Mouse (Mus musculus): Measurements from ENCODE around the gene Dnah9. TPM values are rescaled to one million over a fixed set of nuclear protein-coding genes. Genes with fewer than 3 reads are reported as not detected.

The Dnah9 gene
- total and polyA plus RNA-seq, 3 experiments, result 0.38 TPM; not detected in 2

DNA sequence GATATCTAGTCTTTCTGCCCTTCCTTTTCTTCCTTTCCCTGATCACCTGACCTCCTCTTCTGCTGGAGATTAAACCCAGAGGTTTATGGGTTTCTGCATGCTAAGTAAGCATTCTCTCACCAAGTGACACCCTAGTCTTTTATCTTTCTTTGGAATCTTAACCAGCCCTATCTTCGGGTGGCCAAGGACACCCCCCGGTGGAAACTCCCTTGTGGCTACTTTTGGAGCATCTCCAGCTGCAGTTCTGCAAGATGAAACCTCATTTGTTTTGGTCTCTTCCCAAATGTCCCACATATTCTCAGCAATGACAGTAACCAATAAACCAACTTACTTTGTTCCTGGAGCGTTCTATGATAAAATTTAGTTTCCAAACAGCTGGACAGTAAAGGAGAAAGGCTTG lies 109.4 kb downstream of the Dnah9 start:
- TF ChIP-seq TAL1 (conservative IDR thresholded peaks at IDR 0.05; ENCODE audit: low read depth, low read length), result no peak
- TF ChIP-seq GATA2 (IDR thresholded peaks at IDR 0.05; ENCODE audit: borderline replicate concordance, low read depth, low read length), result no peak
- no peak for TF ChIP-seq CTCF (IDR thresholded peaks at IDR 0.05; ENCODE audit: low read depth, low read length)
- no peak for TF ChIP-seq POLR2AphosphoS5 (IDR thresholded peaks at IDR 0.05; ENCODE audit: insufficient replicate concordance, low read depth, low read length)
- no peak for TF ChIP-seq GATA1 (IDR thresholded peaks at IDR 0.05; ENCODE audit: borderline replicate concordance, low read length)
- H3K27me3 ChIP-seq (ENCODE audit: insufficient read depth, low read length), result no peaks in the 10 kb centered on the region
- no peaks in the 10 kb centered on the region for H3K36me3 ChIP-seq (replicated peaks)
- ATAC-seq (ENCODE audit: extremely low read depth, insufficient number of reproducible peaks, low FRiP score, poor library complexity, severe bottlenecking), result no peak
- H3K4me3 ChIP-seq (ENCODE audit: low read depth, low read length), result no peak overlapping the region
- no peaks in the 10 kb centered on the region for H3K4me1 ChIP-seq (ENCODE audit: insufficient read depth, low read depth, low read length)
- no peaks in the 10 kb centered on the region for H3K9me3 ChIP-seq (replicated peaks)
- DNase-seq (ENCODE audit: low spot score), result no peak

DNA sequence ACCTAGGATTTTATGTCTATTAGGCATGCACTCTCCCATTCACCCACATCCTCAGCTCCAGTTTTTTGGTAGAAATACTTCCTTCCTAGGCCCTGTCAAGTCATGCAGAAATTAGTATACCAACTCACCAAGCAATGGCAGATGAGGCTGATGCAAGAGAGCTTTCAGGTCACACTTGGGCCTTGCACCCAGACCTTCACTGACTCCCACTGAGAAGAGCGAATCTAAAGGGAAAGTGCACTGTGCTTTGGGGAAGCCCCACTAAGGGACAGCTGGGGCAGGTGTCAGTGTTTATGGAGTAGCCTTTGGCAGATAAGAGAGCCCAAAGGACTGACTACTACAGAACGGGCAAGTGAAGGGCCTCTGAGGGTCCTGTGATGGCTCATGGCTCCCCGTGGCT lies 117.1 kb downstream of the Dnah9 start:
- DNase-seq (ENCODE audit: low spot score), result no peak
- no peak overlapping the region for H3K4me3 ChIP-seq (ENCODE audit: low read depth, low read length)
- no peaks in the 10 kb centered on the region for H3K27me3 ChIP-seq (ENCODE audit: insufficient read depth, low read length)
- H3K36me3 ChIP-seq (replicated peaks), result no peaks in the 10 kb centered on the region
- TF ChIP-seq GATA2 (IDR thresholded peaks at IDR 0.05; ENCODE audit: borderline replicate concordance, low read depth, low read length) (no peak), GATA1 (IDR thresholded peaks at IDR 0.05; ENCODE audit: borderline replicate concordance, low read length) (no peak), TAL1 (conservative IDR thresholded peaks at IDR 0.05; ENCODE audit: low read depth, low read length) (no peak), POLR2AphosphoS5 (IDR thresholded peaks at IDR 0.05; ENCODE audit: insufficient replicate concordance, low read depth, low read length) (no peak), CTCF (IDR thresholded peaks at IDR 0.05; ENCODE audit: low read depth, low read length) (no peak)
- no peak for ATAC-seq (ENCODE audit: extremely low read depth, insufficient number of reproducible peaks, low FRiP score, poor library complexity, severe bottlenecking)
- no peaks in the 10 kb centered on the region for H3K9me3 ChIP-seq (replicated peaks)
- no peaks in the 10 kb centered on the region for H3K4me1 ChIP-seq (ENCODE audit: insufficient read depth, low read depth, low read length)

DNA sequence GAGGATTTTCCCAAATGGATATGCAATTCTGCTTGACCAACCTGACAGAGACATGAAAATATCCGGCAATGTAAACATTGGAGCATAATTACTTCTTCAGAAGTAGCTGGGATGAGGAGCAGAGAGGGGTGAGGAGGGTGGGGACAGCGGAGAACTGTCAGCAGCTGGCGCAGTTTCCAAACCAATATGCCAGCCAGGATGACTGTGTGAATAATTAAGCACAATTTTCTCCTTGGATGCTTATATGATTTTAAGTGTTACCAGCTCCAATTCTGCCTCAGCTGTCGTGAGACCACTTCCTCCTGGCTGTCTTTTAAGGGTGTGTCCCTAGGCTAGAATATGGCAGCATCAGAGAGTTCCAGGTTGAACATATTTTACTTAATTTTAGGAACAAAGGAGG lies 119.2 kb downstream of the Dnah9 start:
- ATAC-seq (ENCODE audit: extremely low read depth, insufficient number of reproducible peaks, low FRiP score, poor library complexity, severe bottlenecking), result no peak
- TF ChIP-seq GATA1 (IDR thresholded peaks at IDR 0.05; ENCODE audit: borderline replicate concordance, low read length), result no peak
- TF ChIP-seq TAL1 (conservative IDR thresholded peaks at IDR 0.05; ENCODE audit: low read depth, low read length), result no peak
- TF ChIP-seq GATA2 (IDR thresholded peaks at IDR 0.05; ENCODE audit: borderline replicate concordance, low read depth, low read length), result no peak
- TF ChIP-seq POLR2AphosphoS5 (IDR thresholded peaks at IDR 0.05; ENCODE audit: insufficient replicate concordance, low read depth, low read length), result no peak
- no peak for TF ChIP-seq CTCF (IDR thresholded peaks at IDR 0.05; ENCODE audit: low read depth, low read length)
- Histone ChIP-seq H3K27me3 (ENCODE audit: insufficient read depth, low read length) (no peaks in the 10 kb centered on the region), H3K4me1 (ENCODE audit: insufficient read depth, low read depth, low read length) (no peaks in the 10 kb centered on the region), H3K36me3 (replicated peaks) (no peaks in the 10 kb centered on the region), H3K4me3 (ENCODE audit: low read depth, low read length) (no peak overlapping the region), H3K9me3 (replicated peaks) (no peaks in the 10 kb centered on the region)
- DNase-seq (ENCODE audit: low spot score), result no peak

DNA sequence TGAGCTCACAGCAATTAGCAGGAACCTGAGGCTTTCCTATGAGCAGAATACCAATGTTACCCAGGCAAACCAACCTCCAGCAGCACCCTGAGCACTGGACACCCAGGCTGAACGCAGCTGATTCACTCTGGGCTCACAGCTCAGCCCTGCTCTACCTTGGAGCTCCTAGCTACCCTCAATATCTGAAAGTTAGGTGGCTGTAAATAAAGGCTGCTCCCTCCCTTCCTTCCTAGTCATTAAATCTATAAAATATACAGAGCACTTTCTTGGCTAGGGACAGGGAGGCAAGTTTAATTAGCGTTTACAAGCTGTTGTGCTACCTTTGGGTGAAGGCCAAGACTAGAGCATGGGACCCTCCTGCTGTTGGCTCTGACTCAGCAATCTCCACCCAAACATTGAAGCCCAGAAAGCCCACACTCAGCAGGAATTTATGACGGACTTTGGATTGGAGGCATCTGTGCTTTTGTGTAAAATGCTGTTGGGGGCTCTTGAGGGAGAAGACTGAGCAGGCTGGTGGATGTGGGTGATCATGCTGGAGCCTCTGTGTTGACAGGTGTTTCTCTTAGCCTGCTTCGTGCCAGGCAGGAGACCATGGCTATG lies 121.7 kb downstream of the Dnah9 start:
- no peaks in the 10 kb centered on the region for H3K9me3 ChIP-seq (replicated peaks)
- ATAC-seq (ENCODE audit: extremely low read depth, insufficient number of reproducible peaks, low FRiP score, poor library complexity, severe bottlenecking) (no peak), DNase-seq (ENCODE audit: low spot score) (no peak)
- H3K36me3 ChIP-seq (replicated peaks), result no peaks in the 10 kb centered on the region
- H3K4me1 ChIP-seq (ENCODE audit: insufficient read depth, low read depth, low read length), result no peaks in the 10 kb centered on the region
- no peaks in the 10 kb centered on the region for H3K27me3 ChIP-seq (ENCODE audit: insufficient read depth, low read length)
- TF ChIP-seq GATA1 (IDR thresholded peaks at IDR 0.05; ENCODE audit: borderline replicate concordance, low read length), result no peak
- TF ChIP-seq TAL1 (conservative IDR thresholded peaks at IDR 0.05; ENCODE audit: low read depth, low read length), result no peak
- TF ChIP-seq GATA2 (IDR thresholded peaks at IDR 0.05; ENCODE audit: borderline replicate concordance, low read depth, low read length), result no peak
- no peak for TF ChIP-seq POLR2AphosphoS5 (IDR thresholded peaks at IDR 0.05; ENCODE audit: insufficient replicate concordance, low read depth, low read length)
- TF ChIP-seq CTCF (IDR thresholded peaks at IDR 0.05; ENCODE audit: low read depth, low read length), result no peak
- H3K4me3 ChIP-seq (ENCODE audit: low read depth, low read length), result no peak overlapping the region

DNA sequence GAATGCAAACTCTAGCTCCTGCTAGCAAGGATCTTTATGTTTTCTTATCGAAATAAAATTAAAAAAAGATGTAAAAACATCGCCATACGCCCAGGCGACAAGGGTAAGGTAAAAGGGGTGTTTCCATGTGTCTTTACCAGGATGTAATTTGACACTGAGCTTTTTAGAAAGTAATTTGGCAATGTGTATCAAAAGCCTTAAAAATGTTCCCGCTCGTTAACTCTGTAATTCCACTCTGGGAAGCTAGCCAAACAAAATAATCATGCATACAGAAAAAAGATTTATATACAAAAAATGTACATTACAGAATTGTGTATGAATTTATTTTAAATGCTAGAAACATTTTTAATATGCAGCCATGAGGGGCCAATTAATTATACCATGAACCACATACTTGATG lies 124.7 kb downstream of the Dnah9 start:
- Histone ChIP-seq H3K27me3 (ENCODE audit: insufficient read depth, low read length) (no peaks in the 10 kb centered on the region), H3K9me3 (replicated peaks) (no peaks in the 10 kb centered on the region), H3K4me1 (ENCODE audit: insufficient read depth, low read depth, low read length) (no peaks in the 10 kb centered on the region), H3K36me3 (replicated peaks) (no peaks in the 10 kb centered on the region), H3K4me3 (ENCODE audit: low read depth, low read length) (no peak overlapping the region)
- DNase-seq (ENCODE audit: low spot score) (no peak), ATAC-seq (ENCODE audit: extremely low read depth, insufficient number of reproducible peaks, low FRiP score, poor library complexity, severe bottlenecking) (no peak)
- no peak for TF ChIP-seq POLR2AphosphoS5 (IDR thresholded peaks at IDR 0.05; ENCODE audit: insufficient replicate concordance, low read depth, low read length)
- no peak for TF ChIP-seq CTCF (IDR thresholded peaks at IDR 0.05; ENCODE audit: low read depth, low read length)
- no peak for TF ChIP-seq GATA1 (IDR thresholded peaks at IDR 0.05; ENCODE audit: borderline replicate concordance, low read length)
- no peak for TF ChIP-seq TAL1 (conservative IDR thresholded peaks at IDR 0.05; ENCODE audit: low read depth, low read length)
- no peak for TF ChIP-seq GATA2 (IDR thresholded peaks at IDR 0.05; ENCODE audit: borderline replicate concordance, low read depth, low read length)

DNA sequence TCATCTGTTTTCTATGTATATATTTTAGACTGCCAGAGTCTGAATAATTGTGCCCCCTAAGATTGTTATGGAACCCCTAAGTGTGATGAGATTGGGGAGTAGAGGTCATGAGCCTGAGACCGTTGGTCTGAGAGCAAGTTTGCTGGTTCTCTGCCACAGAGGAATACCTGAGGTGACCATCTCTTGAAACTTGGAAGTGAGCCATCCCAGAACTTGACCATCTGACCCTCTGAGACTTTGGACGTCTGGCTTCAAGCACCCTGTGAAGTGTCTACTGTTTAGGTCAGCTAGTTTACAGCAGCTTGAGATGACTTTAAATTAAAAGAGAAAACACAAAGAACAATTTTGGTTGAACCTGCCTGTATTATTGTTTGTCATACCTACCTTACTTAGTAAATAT lies 125.8 kb downstream of the Dnah9 start:
- Histone ChIP-seq H3K9me3 (replicated peaks) (no peaks in the 10 kb centered on the region), H3K27me3 (ENCODE audit: insufficient read depth, low read length) (no peaks in the 10 kb centered on the region), H3K36me3 (replicated peaks) (no peaks in the 10 kb centered on the region), H3K4me3 (ENCODE audit: low read depth, low read length) (no peak overlapping the region), H3K4me1 (ENCODE audit: insufficient read depth, low read depth, low read length) (no peaks in the 10 kb centered on the region)
- DNase-seq (ENCODE audit: low spot score), result no peak
- TF ChIP-seq CTCF (IDR thresholded peaks at IDR 0.05; ENCODE audit: low read depth, low read length), result no peak
- TF ChIP-seq GATA1 (IDR thresholded peaks at IDR 0.05; ENCODE audit: borderline replicate concordance, low read length), result no peak
- TF ChIP-seq POLR2AphosphoS5 (IDR thresholded peaks at IDR 0.05; ENCODE audit: insufficient replicate concordance, low read depth, low read length), result no peak
- TF ChIP-seq TAL1 (conservative IDR thresholded peaks at IDR 0.05; ENCODE audit: low read depth, low read length), result no peak
- no peak for TF ChIP-seq GATA2 (IDR thresholded peaks at IDR 0.05; ENCODE audit: borderline replicate concordance, low read depth, low read length)
- ATAC-seq (ENCODE audit: extremely low read depth, insufficient number of reproducible peaks, low FRiP score, poor library complexity, severe bottlenecking), result no peak

All from G1E (cell line).